Mouse (Mus musculus): ENCODE data around the gene Adtrp. TPM values are rescaled to one million over a fixed set of nuclear protein-coding genes. Genes with fewer than 3 reads are reported as not detected.

The Adtrp gene
- polyA plus RNA-seq (2012; rRNA removed), result 0.35 and 0.36 TPM in 2 replicates
- 0.50 and 0.73 TPM in 2 replicates for polyA plus RNA-seq (2014; fragmentation: Nextera tagmentation; extraction: Ambion mirVana)

- no peak for TF ChIP-seq CTCF (IDR thresholded peaks at IDR 0.05; ENCODE audit: low read depth)
- no peak for TF ChIP-seq EP300 (IDR thresholded peaks at IDR 0.05; ENCODE audit: low read depth)
- Histone ChIP-seq H3K27ac (no peak within 1 kb of the TSS), H3K9me3 (ENCODE audit: control insufficient read depth, low read length) (no peaks in the 10 kb centered on the region), H3K36me3 (replicated peaks; ENCODE audit: control insufficient read depth, insufficient read depth, low read depth) (no peaks in the 10 kb centered on the region), H3K4me2 (ENCODE audit: low read depth) (no peak within 1 kb of the TSS), H3K9ac (replicated peaks) (no peak within 1 kb of the TSS), H3K27me3 (ENCODE audit: control insufficient read depth, insufficient read depth, low read length) (no peaks in the 10 kb centered on the region), H3K4me1 (replicated peaks; ENCODE audit: control insufficient read depth in 2 of 2, insufficient read depth in 2 of 2, low read length in 1 of 2) (no peaks in the 10 kb centered on the region), H3K4me3 (ENCODE audit: insufficient read depth in 1 of 2, low read depth in 2 of 2, low read length in 2 of 2) (no peak within 1 kb of the TSS)
- no peak for ATAC-seq (ENCODE audit: insufficient read depth)
- no peak for DNase-seq (ENCODE audit: low read depth in 3 of 3, low spot score in 3 of 3)
- 46% methylated on average over 11 of the region's 11 CpGs for WGBS (ENCODE audit: insufficient replicate concordance)
These were observed at the start of gene Adtrp for GRCm38 (mm10) chr13:41847516-41848126. Gene Adtrp, minus strand, starts transcription at chr13:41847684.

- Histone ChIP-seq H3K4me2 (ENCODE audit: low read depth) (no peak overlapping the region), H3K9me3 (ENCODE audit: control insufficient read depth, low read length) (no peaks in the 10 kb centered on the region), H3K4me1 (replicated peaks; ENCODE audit: control insufficient read depth in 2 of 2, insufficient read depth in 2 of 2, low read length in 1 of 2) (no peaks in the 10 kb centered on the region), H3K27ac (no peak overlapping the region), H3K4me3 (ENCODE audit: insufficient read depth in 1 of 2, low read depth in 2 of 2, low read length in 2 of 2) (no peak overlapping the region), H3K27me3 (ENCODE audit: control insufficient read depth, insufficient read depth, low read length) (no peaks in the 10 kb centered on the region), H3K36me3 (replicated peaks; ENCODE audit: control insufficient read depth, insufficient read depth, low read depth) (no peaks in the 10 kb centered on the region), H3K9ac (replicated peaks) (no peak overlapping the region)
- DNase-seq (ENCODE audit: low read depth in 3 of 3, low spot score in 3 of 3) (no peak), ATAC-seq (ENCODE audit: insufficient read depth) (no peak)
- TF ChIP-seq EP300 (IDR thresholded peaks at IDR 0.05; ENCODE audit: low read depth), result no peak
- TF ChIP-seq CTCF (IDR thresholded peaks at IDR 0.05; ENCODE audit: low read depth), result no peak
- WGBS (ENCODE audit: insufficient replicate concordance), result 77% methylated on average over 12 of the region's 12 CpGs
These were observed 44.5 kb upstream of the Adtrp start for GRCm38 (mm10) chr13:41892016-41892415.

GRCm38 (mm10) chr13:41890618-41891017 lies 43.1 kb upstream of the Adtrp start:
- no peak overlapping the region for H3K27ac ChIP-seq
- no peaks in the 10 kb centered on the region for H3K4me1 ChIP-seq (replicated peaks; ENCODE audit: control insufficient read depth in 2 of 2, insufficient read depth in 2 of 2, low read length in 1 of 2)
- no peak for TF ChIP-seq EP300 (IDR thresholded peaks at IDR 0.05; ENCODE audit: low read depth)
- TF ChIP-seq CTCF (IDR thresholded peaks at IDR 0.05; ENCODE audit: low read depth), result no peak
- no peaks in the 10 kb centered on the region for H3K27me3 ChIP-seq (ENCODE audit: control insufficient read depth, insufficient read depth, low read length)
- ATAC-seq (ENCODE audit: insufficient read depth) (no peak), DNase-seq (ENCODE audit: low read depth in 3 of 3, low spot score in 3 of 3) (no peak)
- 58% methylated on average over 4 of the region's 4 CpGs for WGBS (ENCODE audit: insufficient replicate concordance)
- no peaks in the 10 kb centered on the region for H3K9me3 ChIP-seq (ENCODE audit: control insufficient read depth, low read length)
- no peak overlapping the region for H3K9ac ChIP-seq (replicated peaks)
- no peaks in the 10 kb centered on the region for H3K36me3 ChIP-seq (replicated peaks; ENCODE audit: control insufficient read depth, insufficient read depth, low read depth)
- H3K4me3 ChIP-seq (ENCODE audit: insufficient read depth in 1 of 2, low read depth in 2 of 2, low read length in 2 of 2), result no peak overlapping the region
- no peak overlapping the region for H3K4me2 ChIP-seq (ENCODE audit: low read depth)

- TF ChIP-seq CTCF (IDR thresholded peaks at IDR 0.05; ENCODE audit: low read depth), result no peak
- TF ChIP-seq EP300 (IDR thresholded peaks at IDR 0.05; ENCODE audit: low read depth), result no peak
- Histone ChIP-seq H3K9me3 (ENCODE audit: control insufficient read depth, low read length) (no peaks in the 10 kb centered on the region), H3K9ac (replicated peaks) (no peak overlapping the region), H3K27ac (no peak overlapping the region), H3K4me3 (ENCODE audit: insufficient read depth in 1 of 2, low read depth in 2 of 2, low read length in 2 of 2) (no peak overlapping the region), H3K27me3 (ENCODE audit: control insufficient read depth, insufficient read depth, low read length) (no peaks in the 10 kb centered on the region), H3K4me1 (replicated peaks; ENCODE audit: control insufficient read depth in 2 of 2, insufficient read depth in 2 of 2, low read length in 1 of 2) (no peaks in the 10 kb centered on the region), H3K4me2 (ENCODE audit: low read depth) (no peak overlapping the region), H3K36me3 (replicated peaks; ENCODE audit: control insufficient read depth, insufficient read depth, low read depth) (no peaks in the 10 kb centered on the region)
- ATAC-seq (ENCODE audit: insufficient read depth), result no peak
- WGBS (ENCODE audit: insufficient replicate concordance), result 60% methylated on average over 2 of the region's 2 CpGs
- DNase-seq (ENCODE audit: low read depth in 3 of 3, low spot score in 3 of 3), result no peak
These were observed 42.7 kb upstream of the Adtrp start for GRCm38 (mm10) chr13:41890111-41890600.

- ATAC-seq (ENCODE audit: insufficient read depth) (no peak), DNase-seq (ENCODE audit: low read depth in 3 of 3, low spot score in 3 of 3) (no peak)
- no peak overlapping the region for H3K4me3 ChIP-seq (ENCODE audit: insufficient read depth in 1 of 2, low read depth in 2 of 2, low read length in 2 of 2)
- no peaks in the 10 kb centered on the region for H3K36me3 ChIP-seq (replicated peaks; ENCODE audit: control insufficient read depth, insufficient read depth, low read depth)
- no peaks in the 10 kb centered on the region for H3K4me1 ChIP-seq (replicated peaks; ENCODE audit: control insufficient read depth in 2 of 2, insufficient read depth in 2 of 2, low read length in 1 of 2)
- 46% methylated on average over 2 of the region's 2 CpGs for WGBS (ENCODE audit: insufficient replicate concordance)
- no peaks in the 10 kb centered on the region for H3K27me3 ChIP-seq (ENCODE audit: control insufficient read depth, insufficient read depth, low read length)
- no peaks in the 10 kb centered on the region for H3K9me3 ChIP-seq (ENCODE audit: control insufficient read depth, low read length)
- no peak for TF ChIP-seq EP300 (IDR thresholded peaks at IDR 0.05; ENCODE audit: low read depth)
- no peak for TF ChIP-seq CTCF (IDR thresholded peaks at IDR 0.05; ENCODE audit: low read depth)
- H3K9ac ChIP-seq (replicated peaks), result no peak overlapping the region
- no peak overlapping the region for H3K4me2 ChIP-seq (ENCODE audit: low read depth)
- H3K27ac ChIP-seq, result no peak overlapping the region
These were observed 41.2 kb upstream of the Adtrp start for GRCm38 (mm10) chr13:41888644-41889043.

Data from liver, embryonic 14.5 days (tissue).